Mouse (Mus musculus): ENCODE measurements at regions not wholly inside any gene's neighbourhood (a gene's known extent, or its start where the extent isn't known, plus 50 kb on each side); places are given as distances from the start of the nearest gene placed in this dataset.
A peak's percentile ranks its signal among the peaks of the same experiment; 100 is the strongest.
"Not testable (repeated sequence)": the region's sequence is repeated elsewhere in the genome, so short reads cannot be mapped to it uniquely, and the experiment has no call there.

DNA sequence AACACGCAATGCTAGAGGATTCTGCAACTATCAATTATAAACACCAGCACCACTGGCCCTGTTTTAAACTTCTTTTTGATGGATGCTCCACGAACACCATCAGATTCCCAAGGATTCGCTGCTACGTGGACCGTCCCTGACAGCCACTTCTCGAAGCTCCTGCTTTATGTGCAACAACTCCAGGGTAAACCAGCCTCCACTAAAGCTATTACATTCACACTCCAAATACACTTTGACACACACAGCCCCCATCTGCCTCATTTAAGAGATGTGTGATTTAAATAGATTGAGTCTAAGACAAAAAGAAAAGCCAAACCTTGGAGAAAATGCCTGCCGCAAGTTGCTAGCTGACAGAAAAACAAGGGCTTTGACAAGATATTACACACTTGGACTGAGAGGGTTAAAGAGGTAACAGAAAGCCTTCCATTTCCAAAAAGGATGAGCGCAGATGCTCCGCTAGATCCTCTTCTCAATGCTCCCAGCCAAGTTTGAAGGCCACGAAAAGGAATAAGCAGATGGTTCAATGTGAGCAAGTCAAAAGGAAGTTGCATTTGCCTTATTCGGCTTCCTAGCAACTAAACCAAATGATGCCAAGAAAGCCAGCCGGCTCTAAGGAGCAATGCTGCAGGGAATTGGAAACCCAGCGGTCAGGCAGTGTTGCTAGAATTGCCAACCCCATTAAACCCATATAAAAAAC, 54.0 kb upstream of the Cnep1r1 start:
- no peak for DNase-seq

DNA sequence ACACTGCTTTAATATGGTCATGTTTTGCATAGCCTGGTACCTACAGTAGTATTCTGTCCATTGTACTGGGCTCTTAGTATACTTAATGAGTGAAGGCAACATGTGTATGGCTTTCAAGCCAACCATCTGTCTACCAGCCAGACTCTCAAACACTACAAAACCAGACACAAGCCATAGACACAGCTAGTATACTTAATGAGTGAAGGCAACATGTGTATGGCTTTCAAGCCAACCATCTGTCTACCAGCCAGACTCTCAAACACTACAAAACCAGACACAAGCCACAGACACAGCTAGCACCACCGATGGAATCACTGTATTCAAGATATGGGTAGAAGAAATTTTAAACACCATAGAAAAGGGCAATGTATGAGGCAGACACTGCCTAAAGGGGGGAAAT, 59.5 kb upstream of the Cnep1r1 start:
- not testable (repeated sequence) for DNase-seq

DNA sequence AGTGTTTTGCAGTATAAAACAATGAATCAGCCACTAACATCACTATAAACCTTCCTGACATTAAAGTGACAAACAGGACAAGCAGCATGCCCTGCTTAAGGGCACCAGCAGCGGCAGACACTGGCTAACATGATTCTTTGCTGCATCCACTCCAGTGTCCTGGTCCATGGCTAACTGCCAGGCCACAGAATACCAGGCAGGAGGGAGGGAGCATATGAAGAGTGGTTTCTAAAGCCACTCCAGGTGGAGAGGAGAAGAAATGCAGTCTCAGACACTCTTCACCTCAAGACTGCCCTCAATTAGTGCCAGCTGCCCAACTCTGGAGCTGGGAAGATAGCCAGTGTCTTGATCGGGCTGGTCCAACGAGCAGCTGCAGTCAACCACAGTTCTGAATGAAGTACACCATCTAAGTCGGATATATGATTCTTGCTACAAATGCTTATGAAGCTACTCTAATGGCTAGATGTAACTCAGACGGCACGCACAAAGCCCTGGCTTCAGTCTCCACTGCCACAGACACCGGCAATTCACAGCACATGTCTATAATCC, 60.8 kb upstream of the Cnep1r1 start:
- no peak for DNase-seq

DNA sequence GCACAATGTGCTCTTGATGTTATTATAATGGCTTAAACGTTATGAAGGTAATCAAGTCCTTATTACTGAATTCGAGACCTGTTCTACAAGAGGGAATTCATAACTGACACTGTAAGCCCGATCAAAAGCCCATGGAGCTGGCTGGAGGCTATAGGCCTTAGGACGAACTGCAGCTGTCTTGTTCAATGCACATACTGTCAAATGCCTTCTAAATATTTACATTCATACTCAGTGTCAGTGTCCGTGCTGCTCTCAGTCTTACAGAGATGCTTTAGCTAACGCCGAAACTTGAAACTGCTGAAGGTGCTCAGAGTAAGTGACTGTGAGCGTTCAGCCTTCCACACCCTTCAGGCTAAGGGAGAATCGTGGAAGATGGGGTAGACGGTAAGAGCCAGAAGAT, 67.9 kb upstream of the Cnep1r1 start:
- no peak for DNase-seq

DNA sequence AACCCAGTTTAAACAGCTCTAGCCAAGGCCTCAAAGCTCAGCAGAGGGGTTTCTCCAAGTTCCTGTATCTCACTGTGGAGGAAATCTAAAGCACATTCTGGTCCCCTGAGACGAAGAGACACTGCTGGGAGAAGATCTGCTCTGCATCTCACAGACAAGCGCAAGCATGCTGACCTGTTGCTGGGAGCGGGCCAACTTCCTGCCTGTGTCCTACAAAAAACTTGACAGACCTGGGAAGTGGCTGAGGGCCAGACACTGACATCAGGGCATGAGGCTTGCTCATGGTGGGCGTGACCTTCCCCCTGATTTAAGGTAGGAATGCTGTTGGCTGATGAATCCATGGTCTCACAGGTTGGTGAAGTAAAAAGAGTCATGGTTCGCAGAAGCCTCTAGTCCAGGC, 69.5 kb upstream of the Cnep1r1 start:
- peak; percentile 65 for DNase-seq

DNA sequence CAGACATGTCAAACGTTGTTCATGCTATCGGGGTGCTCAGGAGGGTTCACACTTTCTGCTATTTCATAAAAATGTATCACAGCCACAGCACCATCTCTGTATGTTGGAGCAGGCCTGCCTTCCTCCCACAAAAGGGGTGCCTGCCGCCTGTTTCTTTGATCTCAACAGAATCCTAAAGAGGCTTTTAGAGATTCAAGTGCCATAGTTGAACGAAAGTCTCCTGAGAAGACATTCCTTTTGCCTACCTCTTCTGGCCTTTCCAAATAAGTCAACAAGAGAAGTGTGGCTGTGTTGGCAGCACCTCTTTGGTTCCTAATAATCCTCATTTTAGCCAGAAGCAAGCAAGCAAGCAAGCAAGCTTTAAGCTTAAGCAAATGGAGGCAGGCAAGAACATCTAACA, 72.6 kb upstream of the Cnep1r1 start:
- DNase-seq, result no peak

DNA sequence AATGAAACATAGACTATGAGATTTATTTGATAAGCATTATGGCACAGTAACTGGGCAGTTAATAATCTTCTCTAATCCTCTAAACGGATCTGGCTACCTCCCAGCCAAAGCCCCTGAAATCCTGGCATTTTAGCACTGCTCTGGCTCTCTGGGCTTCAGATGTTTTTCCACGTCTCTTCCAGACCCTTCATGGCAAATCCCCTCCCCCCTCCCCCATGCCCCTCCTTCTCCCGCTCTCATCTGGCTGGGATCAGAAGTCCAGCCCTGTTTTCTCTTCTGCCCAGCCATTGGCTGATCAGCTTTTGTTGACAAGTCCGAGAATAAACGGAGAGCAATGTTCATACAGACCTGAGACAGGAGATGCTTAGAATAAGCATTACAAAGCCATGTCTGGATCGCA, 79.3 kb upstream of the Cnep1r1 start:
- no peak for DNase-seq

DNA sequence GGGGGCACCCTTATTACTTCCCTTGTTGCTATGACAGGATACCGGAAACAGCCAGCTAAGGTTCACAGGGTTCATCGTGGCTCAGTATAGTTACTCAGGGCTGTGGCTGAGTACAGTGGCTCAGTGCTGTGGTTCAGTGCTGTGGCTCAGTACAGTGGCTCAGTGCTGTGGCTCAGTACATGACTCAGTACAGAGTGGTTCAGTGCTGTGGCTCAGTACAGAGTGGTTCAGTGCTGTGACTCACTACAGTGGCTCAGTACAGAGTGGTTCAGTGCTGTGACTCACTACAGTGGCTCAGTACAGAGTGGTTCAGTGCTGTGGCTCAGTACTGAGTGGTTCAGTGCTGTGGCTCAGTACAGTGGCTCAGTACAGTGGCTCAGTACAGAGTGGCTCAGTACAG, 78.6 kb upstream of the Zfp423 start:
- DNase-seq, result no peak

DNA sequence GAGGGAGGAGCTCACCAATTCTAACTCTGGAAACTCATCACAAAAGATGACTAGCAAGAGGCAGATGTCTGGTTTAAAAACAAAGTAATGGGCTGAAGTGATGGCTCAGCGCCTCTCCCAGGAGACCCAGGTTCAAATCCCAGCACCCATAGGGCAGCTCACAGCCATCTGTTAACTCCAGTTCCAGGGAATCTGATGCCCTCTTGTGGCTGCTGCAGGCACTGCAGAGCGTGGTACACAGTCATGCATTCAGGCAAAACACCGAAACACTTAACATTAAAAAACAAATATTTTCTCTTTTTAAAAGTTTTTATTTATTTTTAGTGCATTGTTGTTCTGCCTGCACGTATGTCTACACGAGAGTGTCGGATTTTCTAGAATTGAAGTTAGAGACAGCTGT, 73.7 kb upstream of the Zfp423 start:
- DNase-seq, result no peak

DNA sequence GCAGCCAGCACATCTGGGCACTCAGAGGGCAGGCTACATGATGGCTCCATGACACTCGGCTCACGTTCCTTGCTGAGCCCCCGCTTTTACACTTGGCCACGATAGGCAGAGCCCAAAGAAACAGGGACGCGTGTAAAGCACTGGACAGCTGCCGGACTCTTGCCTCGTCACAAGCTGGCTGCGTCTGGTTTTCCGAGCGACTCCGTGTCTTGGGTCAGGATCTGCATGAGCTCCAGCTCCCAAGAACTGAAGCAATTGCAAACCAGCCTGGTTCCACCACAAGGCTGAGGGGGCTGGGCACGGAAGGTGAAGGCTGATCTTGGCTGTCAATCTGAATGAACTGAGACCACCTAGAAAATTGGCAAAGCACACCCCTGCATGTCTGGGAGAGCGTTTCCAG, 65.1 kb upstream of the Zfp423 start:
- no peak for DNase-seq

DNA sequence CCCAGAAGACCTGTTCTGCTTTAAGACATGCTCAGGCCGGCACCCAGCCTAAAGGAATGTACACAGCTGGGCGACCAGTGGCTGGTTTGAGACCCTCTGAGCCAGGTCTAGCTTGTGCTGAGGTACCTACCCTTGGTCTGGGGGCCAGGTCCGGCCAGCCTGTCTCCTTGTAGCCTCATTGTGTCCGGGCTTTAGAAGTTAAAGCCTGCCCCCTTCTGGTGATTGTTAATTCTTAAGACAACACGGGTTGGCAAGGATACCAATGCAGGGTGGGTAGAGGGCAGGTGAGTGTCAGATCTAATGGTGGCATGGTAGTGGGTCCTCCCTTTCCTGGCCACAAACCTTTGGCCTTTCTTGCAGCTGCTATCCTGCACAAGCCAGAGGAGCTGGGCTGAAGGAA, 64.0 kb upstream of the Zfp423 start:
- peak; percentile 47 for DNase-seq

DNA sequence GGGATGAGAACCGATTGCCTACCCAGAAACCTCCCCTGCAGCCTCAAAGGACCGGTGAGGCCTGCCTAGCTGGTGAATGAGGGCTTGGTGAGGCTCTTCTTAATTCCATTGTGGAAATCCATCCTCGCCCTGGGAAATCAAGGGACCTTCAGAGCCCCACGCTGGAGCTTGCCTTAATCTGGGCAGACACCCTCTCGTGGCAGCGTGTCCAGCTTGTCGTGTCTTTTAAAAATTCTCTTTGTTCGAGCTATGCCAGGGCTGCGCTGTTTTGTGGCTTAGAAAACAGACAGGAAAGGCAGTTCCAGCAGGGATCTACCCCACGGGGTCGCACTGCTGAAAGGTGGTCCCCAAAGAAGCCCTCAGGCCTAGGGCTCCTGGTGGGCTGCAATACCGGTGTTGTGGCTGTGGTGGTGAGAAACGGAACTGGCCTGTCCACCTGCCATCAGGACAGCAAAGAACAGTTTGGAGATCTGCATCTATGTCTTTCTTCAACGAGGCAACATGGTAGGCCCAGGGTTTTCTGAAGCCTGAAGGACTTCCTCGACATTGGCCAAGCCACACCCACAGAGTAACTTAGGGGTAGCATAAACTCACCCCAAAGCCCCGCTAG, 63.5 kb upstream of the Zfp423 start:
- no peak for DNase-seq

DNA sequence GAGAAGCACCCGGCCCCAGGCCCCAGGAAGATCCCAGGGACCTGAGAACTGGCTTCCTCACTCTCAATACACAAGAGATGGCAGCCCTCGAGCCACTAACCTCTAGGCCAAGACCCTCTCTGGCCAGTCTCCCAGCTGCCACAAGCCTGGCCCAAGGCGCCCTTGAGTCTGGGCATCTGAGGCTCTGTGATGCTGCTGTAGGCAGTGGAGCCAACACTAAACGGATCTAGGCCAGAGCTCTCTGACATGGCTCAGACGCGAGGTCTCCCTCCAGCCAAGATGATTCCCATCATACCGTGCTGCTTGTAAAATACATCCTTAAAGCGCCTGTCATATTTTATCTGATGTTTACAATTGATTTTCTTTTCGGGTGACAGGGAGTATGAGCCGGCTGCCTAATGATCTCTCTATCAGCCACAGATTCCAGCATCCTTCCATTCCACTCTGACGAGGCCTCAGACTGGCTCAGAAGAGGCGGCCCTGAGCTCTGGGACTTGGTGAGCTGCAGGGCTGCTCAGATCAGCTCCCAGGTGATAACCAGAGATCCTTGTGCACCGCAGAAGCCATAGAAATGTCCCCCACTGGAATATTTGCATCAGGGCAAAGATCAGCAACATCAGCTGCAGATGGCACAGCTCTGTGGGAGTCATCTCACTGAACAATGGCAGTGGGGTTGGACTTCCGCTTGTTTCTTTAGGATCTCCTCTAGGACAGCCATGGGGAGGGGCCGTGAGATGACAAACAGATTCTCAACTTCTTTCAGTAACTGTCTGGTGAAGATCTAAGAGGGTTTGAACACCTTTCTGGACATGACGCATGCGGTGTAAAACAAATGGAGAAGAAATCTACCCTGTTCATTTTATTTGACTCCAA, 60.1 kb upstream of the Zfp423 start:
- no peak for DNase-seq

DNA sequence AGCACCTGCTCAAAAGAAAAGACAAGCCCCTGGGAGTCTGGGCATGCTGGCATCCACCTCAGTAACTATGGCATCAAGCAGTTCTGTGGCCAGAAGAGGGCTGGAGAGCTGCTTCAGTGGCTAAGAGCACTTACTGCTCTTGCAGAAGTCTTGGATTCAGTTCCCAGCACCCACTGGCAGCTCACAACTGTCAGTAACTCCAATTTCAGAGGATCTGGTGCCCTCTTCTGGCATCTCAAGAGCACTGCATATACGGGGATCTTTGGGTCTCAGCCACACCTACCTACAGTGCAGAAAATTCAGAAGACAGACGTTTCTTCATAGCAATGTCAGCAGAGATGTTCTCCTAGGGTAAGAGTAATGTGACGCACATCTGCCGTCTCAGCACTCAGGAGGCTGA, 59.1 kb upstream of the Zfp423 start:
- DNase-seq, result no peak

DNA sequence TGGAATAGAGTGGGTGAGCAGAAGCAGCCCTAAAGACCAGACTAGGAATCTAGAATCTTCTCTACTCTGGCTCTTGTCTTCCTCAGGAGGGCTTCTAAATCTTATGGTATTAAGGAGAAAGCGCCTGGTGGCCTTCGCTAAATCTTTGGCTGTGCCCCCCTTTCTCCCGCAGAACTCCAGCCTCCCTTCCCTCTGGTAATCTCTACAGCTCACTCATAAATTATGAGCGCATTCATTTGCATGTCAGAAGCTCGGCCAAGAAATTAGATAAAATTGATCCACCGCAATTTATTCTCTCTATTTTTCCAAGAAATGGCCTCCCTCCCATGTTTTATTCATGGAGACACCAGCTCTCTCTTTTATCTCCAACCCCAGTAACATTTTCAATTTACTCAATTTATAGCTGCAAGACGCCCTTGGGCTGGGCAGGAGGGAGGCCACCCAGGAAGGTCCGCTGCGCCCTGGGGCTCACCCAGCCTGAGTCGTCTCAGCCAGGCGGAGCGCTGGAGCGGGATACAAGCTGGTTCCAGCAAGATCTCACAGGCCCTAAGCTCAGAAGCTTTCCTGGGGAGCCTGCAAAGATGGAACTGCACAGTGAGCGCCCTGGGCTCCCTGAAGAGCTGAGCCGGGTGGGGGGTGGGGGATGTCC, 52.9 kb upstream of the Zfp423 start:
- DNase-seq, result peak; percentile 22

DNA sequence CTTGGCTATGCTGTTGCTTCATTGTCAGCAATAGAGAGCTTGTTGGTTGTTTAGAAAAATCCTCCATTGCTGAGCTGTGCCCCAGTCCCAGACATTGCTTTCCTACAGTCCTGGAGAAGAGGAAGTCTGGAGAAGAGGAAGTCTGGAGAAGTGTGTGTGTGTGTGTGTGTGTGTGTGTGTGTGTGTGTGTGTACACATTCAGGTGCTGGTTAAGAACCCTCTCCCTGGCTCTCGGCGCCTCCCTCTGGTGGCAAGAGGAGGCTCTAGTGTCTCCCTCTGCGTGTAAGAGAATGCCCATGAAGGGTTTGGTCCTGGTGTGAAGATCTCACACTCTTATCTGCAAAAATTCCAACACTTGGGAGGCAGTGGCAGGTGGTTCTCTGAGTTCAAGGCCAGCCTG, 51.2 kb upstream of the Zfp423 start:
- DNase-seq, result peak; percentile 69

DNA sequence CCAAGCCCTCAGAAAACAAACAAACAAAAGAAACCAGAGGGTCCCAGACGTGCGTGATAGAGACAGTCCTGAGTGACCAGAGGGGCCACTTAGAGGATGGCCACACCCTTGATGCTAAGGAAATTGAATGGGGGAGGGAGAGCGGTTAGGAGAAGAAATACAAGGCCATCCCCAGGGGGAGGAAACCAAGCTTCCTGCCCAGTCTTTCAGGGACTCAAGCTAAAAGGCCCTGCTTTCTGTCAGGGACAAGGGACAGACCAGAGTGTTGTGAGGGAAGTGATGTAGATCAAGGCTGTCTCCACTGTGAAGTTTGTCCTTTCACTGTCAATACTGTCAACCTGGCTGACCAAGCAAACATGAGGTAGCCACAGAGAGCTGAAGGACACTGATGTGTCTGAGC, 50.5 kb upstream of the Zfp423 start:
- no peak for DNase-seq

Measured in kidney, postnatal 14 days (tissue).